Mouse (Mus musculus) large intestine, adult 2 months (tissue): ENCODE data around the gene Adcy2. TPM values are rescaled to one million over a fixed set of nuclear protein-coding genes. Genes with fewer than 3 reads are reported as not detected.

Source experiments
- DNase-seq: peaks from one replicate; pipeline ENCODE4 v3.0.0-alpha.2; 2012; ENCODE audit warnings: low read depth, low spot score
- WGBS: fragments of 180-500 bp; shearing (Covaris S2); methylation state at CpG from one replicate; pipeline ENCODE4 v1.1.7; 2018; 5-methylcytosine and 5-hydroxymethylcytosine counted together
- polyA plus RNA-seq: library from polyadenylated mRNA; depleted of rRNA; stranded (reverse); fragments of >200 nt; gene quantifications from 2 replicates; pipeline ENCODE4 v1.2.3, GENCODE M21; 2012

Adcy2 gene
- polyA plus RNA-seq, 1 experiment: 0.61 TPM

GRCm38 (mm10) chr13:68749370-68749769 is 250.0 kb downstream of the Adcy2 start:
- 83% methylated on average over 2 of the region's 2 CpGs for WGBS
- no peak for DNase-seq

DNA sequence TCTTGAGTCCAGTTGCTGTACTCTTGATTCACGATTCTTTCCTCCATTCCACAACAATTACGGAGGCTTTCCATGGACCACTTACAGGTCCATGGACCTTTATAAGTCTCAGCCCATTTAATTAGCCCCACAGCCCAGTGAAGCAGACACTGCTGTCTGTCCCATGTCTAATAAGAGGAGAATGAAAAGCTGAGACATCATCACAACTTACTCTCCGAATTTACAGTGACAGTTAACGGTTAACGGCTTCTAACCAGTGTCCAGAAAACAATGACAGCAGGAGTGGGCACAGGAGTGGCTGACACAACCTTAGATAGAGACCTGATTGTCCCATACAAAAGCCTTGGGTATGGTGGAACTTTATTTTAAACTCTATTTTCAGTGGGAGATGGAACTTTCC is 253.9 kb downstream of the Adcy2 start:
- no peak for DNase-seq
- 88% methylated on average over 5 of the region's 5 CpGs for WGBS

- DNase-seq: no peak
Observed at GRCm38 (mm10) chr13:68712661-68713060, 286.7 kb downstream of the Adcy2 start.

- no peak for DNase-seq
- 83% methylated on average over 6 of the region's 6 CpGs for WGBS
Observed at GRCm38 (mm10) chr13:68707296-68707747, 292.0 kb downstream of the Adcy2 start.

GRCm38 (mm10) chr13:68684919-68685318 is 314.4 kb downstream of the Adcy2 start:
- DNase-seq: no peak
- WGBS: 68% methylated on average over 2 of the region's 2 CpGs

GRCm38 (mm10) chr13:68680429-68680828 is 318.9 kb downstream of the Adcy2 start:
- no peak for DNase-seq
- WGBS: 54% methylated on average over 1 of the region's 1 CpGs

- no peak for DNase-seq
- WGBS: 100% methylated on average over 1 of the region's 1 CpGs
Observed at GRCm38 (mm10) chr13:68642786-68643185, 356.6 kb downstream of the Adcy2 start.

- no peak for DNase-seq
- WGBS: 69% methylated on average over 3 of the region's 3 CpGs
Observed at GRCm38 (mm10) chr13:68627041-68627440, 372.3 kb downstream of the Adcy2 start.

DNA sequence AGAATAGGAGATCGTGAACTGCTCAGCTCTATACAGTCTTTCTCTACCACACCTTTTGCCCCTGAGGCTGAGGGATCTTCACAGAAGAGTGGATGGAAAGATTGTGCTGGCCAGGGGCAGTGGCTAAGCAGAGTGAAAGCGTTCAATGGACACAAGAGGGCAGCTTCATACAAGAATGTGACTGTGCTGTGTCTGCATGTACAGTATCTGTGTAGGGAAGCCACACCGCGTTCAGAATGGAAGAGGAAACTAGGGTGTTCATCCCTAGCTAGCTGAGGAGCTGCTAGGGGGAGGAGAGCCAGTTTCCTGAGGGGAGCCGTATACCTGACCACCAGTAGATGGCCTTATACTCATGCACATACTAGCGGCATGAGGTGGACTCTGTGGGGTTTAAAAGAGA is 376.5 kb downstream of the Adcy2 start:
- 62% methylated on average over 6 of the region's 6 CpGs for WGBS
- no peak for DNase-seq

DNA sequence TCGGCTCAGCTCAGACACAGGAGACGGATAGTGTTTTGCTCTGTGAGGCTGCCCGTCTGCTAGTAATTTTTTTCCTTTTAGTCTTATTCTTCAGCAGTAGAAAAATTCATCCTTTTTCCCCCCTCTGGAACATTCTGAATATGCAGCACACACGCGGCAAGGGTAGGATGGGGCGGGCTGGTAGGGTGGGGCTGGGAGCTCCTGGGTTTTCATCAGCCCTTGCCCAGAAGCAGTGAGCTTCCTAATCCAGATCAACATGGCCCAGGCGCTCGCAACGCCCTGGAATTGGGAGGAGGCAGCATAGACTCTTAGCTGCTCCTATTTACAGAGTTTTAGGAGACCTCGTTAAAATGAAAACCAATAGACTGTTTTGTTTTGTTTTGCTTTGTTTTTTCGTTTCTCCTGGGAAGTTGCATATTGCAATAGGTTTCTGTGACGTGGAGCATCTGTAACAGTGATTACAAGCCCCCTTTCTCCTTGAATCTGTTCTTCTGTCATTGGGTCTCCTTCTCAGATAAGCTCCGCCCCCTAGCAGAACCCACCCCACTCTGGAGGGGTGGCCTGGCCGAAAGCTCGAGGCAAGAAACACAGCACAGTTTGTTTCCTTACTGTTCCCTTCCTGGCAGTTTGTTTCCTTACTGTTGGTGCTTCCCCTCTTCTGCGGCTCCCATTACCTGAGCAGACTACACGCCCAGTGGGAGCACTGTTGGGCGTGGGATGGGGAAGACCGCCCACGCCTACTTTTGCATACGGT is 391.5 kb downstream of the Adcy2 start:
- 29% methylated on average over 21 of the region's 21 CpGs for WGBS
- DNase-seq: no peak

- DNase-seq: no peak
- WGBS: 4% methylated on average over 8 of the region's 11 CpGs
Observed at GRCm38 (mm10) chr13:68605689-68606126, 393.6 kb downstream of the Adcy2 start.

- 69% methylated on average over 6 of the region's 6 CpGs for WGBS
- DNase-seq: no peak
Observed at GRCm38 (mm10) chr13:68603085-68603484, 396.3 kb downstream of the Adcy2 start.

DNA sequence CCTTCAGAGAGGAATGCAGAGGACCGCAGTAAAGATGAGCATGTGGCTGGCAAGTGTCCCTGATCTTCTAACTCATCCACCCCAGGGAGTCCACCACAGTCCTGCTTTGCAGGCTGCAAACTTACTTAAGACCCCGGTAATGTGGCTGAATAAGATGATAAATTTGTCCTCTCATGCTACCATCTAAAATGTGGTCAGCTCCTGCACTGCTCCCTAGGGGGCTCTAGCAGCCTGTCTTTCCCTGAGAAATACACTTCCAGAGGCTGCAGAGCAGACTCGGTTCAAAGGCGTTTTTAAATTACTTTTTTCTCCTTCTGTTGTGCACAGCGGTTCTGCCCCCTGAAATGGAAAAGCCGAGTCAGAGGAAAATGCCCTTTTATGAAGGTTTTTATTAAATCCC is 398.2 kb downstream of the Adcy2 start:
- DNase-seq: no peak
- 22% methylated on average over 6 of the region's 6 CpGs for WGBS

GRCm38 (mm10) chr13:68598953-68599352 is 400.4 kb downstream of the Adcy2 start:
- DNase-seq: no peak

DNA sequence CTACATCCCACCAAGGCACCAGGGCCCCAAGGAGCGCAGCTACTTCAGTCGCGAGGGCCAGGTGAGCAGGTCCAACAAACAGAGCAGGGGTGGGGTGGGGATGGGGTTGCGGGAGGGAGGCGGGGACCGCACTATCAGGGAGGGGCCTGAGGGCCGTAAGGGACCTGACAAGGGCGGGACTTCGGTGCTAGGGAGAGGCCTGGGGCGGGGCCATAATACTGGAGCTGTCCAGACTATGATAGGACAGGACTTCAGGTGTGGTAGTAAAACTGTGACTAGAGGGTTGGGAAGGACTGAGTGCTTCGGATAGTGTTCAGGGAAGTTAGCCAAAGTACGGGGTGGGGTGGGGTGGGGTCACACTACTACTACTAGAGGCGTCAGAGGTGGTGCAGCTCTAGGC is 401.7 kb downstream of the Adcy2 start:
- peak; percentile 66 for DNase-seq
- 6% methylated on average over 13 of the region's 13 CpGs for WGBS

- no peak for DNase-seq
- WGBS: 5% methylated on average over 10 of the region's 10 CpGs
Observed at GRCm38 (mm10) chr13:68597199-68597598, 402.1 kb downstream of the Adcy2 start, which contains the start of gene 1700001L19Rik. TSS of gene 1700001L19Rik (plus strand) at chr13:68597421.

GRCm38 (mm10) chr13:68593797-68594196 is 405.5 kb downstream of the Adcy2 start:
- WGBS: 83% methylated on average over 1 of the region's 1 CpGs
- no peak for DNase-seq

DNA sequence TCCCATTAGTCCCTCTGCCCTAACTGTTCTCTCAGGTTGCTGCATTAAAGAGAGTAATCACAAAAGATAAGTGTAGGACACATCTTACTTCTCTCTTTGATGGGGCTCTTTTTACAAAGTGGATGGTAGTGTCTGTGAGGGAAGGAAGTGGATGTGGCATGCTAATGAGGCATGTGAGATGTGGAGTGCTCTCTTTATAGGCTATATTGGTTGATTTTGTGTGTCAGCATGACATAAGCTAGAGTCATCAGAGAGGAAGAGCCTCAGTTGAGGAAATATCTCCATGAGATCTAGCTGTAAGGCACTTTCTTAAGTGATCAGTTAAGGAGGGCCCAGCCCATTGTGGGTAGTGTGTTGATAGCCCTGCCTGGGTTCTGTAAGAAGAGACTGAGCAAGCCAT is 411.0 kb downstream of the Adcy2 start:
- no peak for DNase-seq

GRCm38 (mm10) chr13:68585441-68585840 is 413.9 kb downstream of the Adcy2 start:
- DNase-seq: no peak
- WGBS: 77% methylated on average over 7 of the region's 7 CpGs

- WGBS: 75% methylated on average over 11 of the region's 11 CpGs
Observed at GRCm38 (mm10) chr13:68583961-68584360, 415.4 kb downstream of the Adcy2 start.

GRCm38 (mm10) chr13:68582517-68582780 is 416.9 kb downstream of the Adcy2 start:
- WGBS: under 1% methylated on average over 11 of the region's 11 CpGs
- no peak for DNase-seq

More at GRCm38 (mm10) chr13:68583961-68584360, 415.4 kb downstream of the Adcy2 start:
- no peak for DNase-seq
